Mouse (Mus musculus) cortical plate, adult 2 months (tissue): ENCODE results near the gene Tlr6.

ENCODE experiments used
- CTCF ChIP-seq: fragments of 200-500 bp; IDR thresholded peaks from 2 replicates; pipeline ENCODE4 v1.5.1; 2011; ENCODE audit warnings: mild to moderate bottlenecking, control low read depth, low read length; ENCODE audit not compliant: insufficient read depth; ENCODE audit errors: extremely low read depth
- POLR2A ChIP-seq: fragments of 200-500 bp; IDR thresholded peaks from 2 replicates; pipeline ENCODE4 v1.6.1; 2011; ENCODE audit warnings: mild to moderate bottlenecking, low read length, control low read depth; ENCODE audit not compliant: insufficient read depth; ENCODE audit errors: extremely low read depth

DNA sequence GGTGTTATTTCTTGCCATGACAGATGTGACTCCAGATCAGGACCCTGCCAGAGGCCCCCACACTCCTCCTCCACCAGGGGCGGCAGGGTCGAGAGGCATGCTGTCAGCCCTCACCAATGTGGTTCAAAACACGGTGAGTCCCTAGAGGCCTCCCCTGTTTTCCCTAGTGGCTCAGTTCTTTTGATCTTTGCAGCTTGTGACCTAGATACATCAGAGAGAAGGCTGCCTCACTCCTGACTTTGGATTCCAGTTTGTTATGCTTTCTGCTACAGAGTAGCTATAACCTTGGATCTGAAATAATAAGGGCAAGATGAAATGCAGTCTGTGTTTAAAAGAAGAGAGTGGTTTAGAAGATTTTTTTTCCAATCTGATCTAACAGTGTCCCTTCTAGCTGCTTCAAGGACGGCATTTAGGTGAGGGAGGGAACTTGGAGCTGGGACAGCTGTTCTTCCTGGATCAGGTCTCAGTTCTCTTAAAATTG is 46.2 kb upstream of the Tlr6 start:
- TF ChIP-seq CTCF: no peak
- TF ChIP-seq POLR2A: no peak
